Mouse (Mus musculus) ES-Bruce4 (cell line): ENCODE results near the gene Arl15.

Experiments used
- CTCF ChIP-seq: IDR thresholded peaks from one replicate; pipeline ENCODE4 v1.8.1; 2011; ENCODE audit warnings: low read depth, low read length
- EP300 ChIP-seq: IDR thresholded peaks from 2 replicates; pipeline ENCODE4 v1.6.1; 2011; ENCODE audit warnings: low read depth, low read length; ENCODE audit not compliant: insufficient read depth
- POLR2A ChIP-seq: IDR thresholded peaks from one replicate; pipeline ENCODE4 v1.8.1; 2011; ENCODE audit warnings: low read length; ENCODE audit not compliant: insufficient read depth

GRCm38 (mm10) chr13:114188801-114189200 lies 394.5 kb downstream of the Arl15 start:
- TF ChIP-seq EP300 (no peak), CTCF (no peak), POLR2A (no peak)
